Mouse (Mus musculus): ENCODE data around the gene Fez1. TPM values are rescaled to one million over a fixed set of nuclear protein-coding genes. Genes with fewer than 3 reads are reported as not detected.
A peak's percentile ranks its signal among the peaks of the same experiment; 100 is the strongest.

The Fez1 gene
- polyA plus RNA-seq (2015; fragmentation: Nextera tagmentation; extraction: Ambion mirVana): 0.08 and 0.12 TPM in 2 replicates

GRCm38 (mm10) chr9:36821644-36822000, at the start of gene Fez1:
TSS of gene Fez1 (plus strand) at chr9:36821864.
- no peak within 1 kb of the TSS for H3K27ac ChIP-seq (ENCODE audit: low read length)
- 9% methylated on average over 8 of the region's 8 CpGs for WGBS (ENCODE audit: insufficient replicate concordance)
- no peak within 1 kb of the TSS for H3K4me2 ChIP-seq (ENCODE audit: low read depth, low read length)
- H3K27me3 ChIP-seq (ENCODE audit: control insufficient read depth, insufficient read depth, low read depth, low read length): no peaks in the 10 kb centered on the region
- H3K4me3 ChIP-seq (ENCODE audit: low read depth, low read length): no peak within 1 kb of the TSS
- H3K36me3 ChIP-seq (ENCODE audit: control insufficient read depth, insufficient read depth): no peaks in the 10 kb centered on the region
- no peaks in the 10 kb centered on the region for H3K9me3 ChIP-seq (replicated peaks; ENCODE audit: control insufficient read depth, low read length)
- no peaks in the 10 kb centered on the region for H3K4me1 ChIP-seq (ENCODE audit: control insufficient read depth, low read depth, low read length)
- H3K9ac ChIP-seq (ENCODE audit: low read depth, low read length): no peak within 1 kb of the TSS
- no peak for ATAC-seq (ENCODE audit: low read depth)

GRCm38 (mm10) chr9:36783921-36784320, 37.7 kb upstream of the Fez1 start:
- Histone ChIP-seq H3K27ac (ENCODE audit: low read length) (no peak overlapping the region), H3K4me1 (ENCODE audit: control insufficient read depth, low read depth, low read length) (no peaks in the 10 kb centered on the region), H3K36me3 (ENCODE audit: control insufficient read depth, insufficient read depth) (peaks cover 31% of the 10 kb centered on the region), H3K9me3 (replicated peaks; ENCODE audit: control insufficient read depth, low read length) (no peaks in the 10 kb centered on the region), H3K27me3 (ENCODE audit: control insufficient read depth, insufficient read depth, low read depth, low read length) (no peaks in the 10 kb centered on the region), H3K9ac (ENCODE audit: low read depth, low read length) (no peak overlapping the region), H3K4me2 (ENCODE audit: low read depth, low read length) (no peak overlapping the region), H3K4me3 (ENCODE audit: low read depth, low read length) (no peak overlapping the region)
- 71% methylated on average over 2 of the region's 2 CpGs for WGBS (ENCODE audit: insufficient replicate concordance)
- no peak for ATAC-seq (ENCODE audit: low read depth)

- Histone ChIP-seq H3K4me3 (ENCODE audit: low read depth, low read length) (no peak overlapping the region), H3K27me3 (ENCODE audit: control insufficient read depth, insufficient read depth, low read depth, low read length) (no peaks in the 10 kb centered on the region), H3K27ac (ENCODE audit: low read length) (no peak overlapping the region), H3K36me3 (ENCODE audit: control insufficient read depth, insufficient read depth) (peaks cover 22% of the 10 kb centered on the region), H3K9ac (ENCODE audit: low read depth, low read length) (no peak overlapping the region), H3K4me2 (ENCODE audit: low read depth, low read length) (no peak overlapping the region), H3K4me1 (ENCODE audit: control insufficient read depth, low read depth, low read length) (peaks cover 6% of the 10 kb centered on the region), H3K9me3 (replicated peaks; ENCODE audit: control insufficient read depth, low read length) (no peaks in the 10 kb centered on the region)
- ATAC-seq (ENCODE audit: low read depth): no peak
- WGBS (ENCODE audit: insufficient replicate concordance): 67% methylated on average over 3 of the region's 3 CpGs
Observed at GRCm38 (mm10) chr9:36792191-36792590, 29.5 kb upstream of the Fez1 start.

- WGBS (ENCODE audit: insufficient replicate concordance): 68% methylated on average over 2 of the region's 2 CpGs
Observed at GRCm38 (mm10) chr9:36794487-36794886, 27.2 kb upstream of the Fez1 start.

GRCm38 (mm10) chr9:36795556-36795955, 26.1 kb upstream of the Fez1 start:
- no peak overlapping the region for H3K27ac ChIP-seq (ENCODE audit: low read length)
- no peak overlapping the region for H3K4me2 ChIP-seq (ENCODE audit: low read depth, low read length)
- no peaks in the 10 kb centered on the region for H3K27me3 ChIP-seq (ENCODE audit: control insufficient read depth, insufficient read depth, low read depth, low read length)
- no peak overlapping the region for H3K9ac ChIP-seq (ENCODE audit: low read depth, low read length)
- WGBS (ENCODE audit: insufficient replicate concordance): 65% methylated on average over 1 of the region's 1 CpGs
- no peaks in the 10 kb centered on the region for H3K9me3 ChIP-seq (replicated peaks; ENCODE audit: control insufficient read depth, low read length)
- no peak overlapping the region for H3K4me3 ChIP-seq (ENCODE audit: low read depth, low read length)
- H3K4me1 ChIP-seq (ENCODE audit: control insufficient read depth, low read depth, low read length): peaks cover 6% of the 10 kb centered on the region
- peaks cover 2% of the 10 kb centered on the region; the same call in 1 of the 2 replicates for H3K36me3 ChIP-seq (ENCODE audit: control insufficient read depth, insufficient read depth)
- ATAC-seq (ENCODE audit: low read depth): no peak

More at GRCm38 (mm10) chr9:36794487-36794886, 27.2 kb upstream of the Fez1 start:
- H3K9ac ChIP-seq (ENCODE audit: low read depth, low read length): no peak overlapping the region
- ATAC-seq (ENCODE audit: low read depth): no peak
- H3K4me3 ChIP-seq (ENCODE audit: low read depth, low read length): no peak overlapping the region
- peaks cover 6% of the 10 kb centered on the region for H3K4me1 ChIP-seq (ENCODE audit: control insufficient read depth, low read depth, low read length)
- H3K9me3 ChIP-seq (replicated peaks; ENCODE audit: control insufficient read depth, low read length): no peaks in the 10 kb centered on the region
- H3K27me3 ChIP-seq (ENCODE audit: control insufficient read depth, insufficient read depth, low read depth, low read length): no peaks in the 10 kb centered on the region
- peaks cover 5% of the 10 kb centered on the region; the same call in 1 of the 2 replicates for H3K36me3 ChIP-seq (ENCODE audit: control insufficient read depth, insufficient read depth)
- no peak overlapping the region for H3K27ac ChIP-seq (ENCODE audit: low read length)
- no peak overlapping the region for H3K4me2 ChIP-seq (ENCODE audit: low read depth, low read length)

- no peak overlapping the region for H3K27ac ChIP-seq (ENCODE audit: low read length)
- H3K9me3 ChIP-seq (replicated peaks; ENCODE audit: control insufficient read depth, low read length): no peaks in the 10 kb centered on the region
- H3K9ac ChIP-seq (ENCODE audit: low read depth, low read length): peak overlapping the region; percentile 93
- H3K4me3 ChIP-seq (ENCODE audit: low read depth, low read length): peak overlapping the region; percentile 90
- H3K4me2 ChIP-seq (ENCODE audit: low read depth, low read length): peak overlapping the region; percentile 87
- WGBS (ENCODE audit: insufficient replicate concordance): 18% methylated on average over 5 of the region's 5 CpGs
- ATAC-seq (ENCODE audit: low read depth): no peak
- H3K27me3 ChIP-seq (ENCODE audit: control insufficient read depth, insufficient read depth, low read depth, low read length): no peaks in the 10 kb centered on the region
- H3K36me3 ChIP-seq (ENCODE audit: control insufficient read depth, insufficient read depth): no peaks in the 10 kb centered on the region
- H3K4me1 ChIP-seq (ENCODE audit: control insufficient read depth, low read depth, low read length): peaks cover 6% of the 10 kb centered on the region
Observed at GRCm38 (mm10) chr9:36796224-36796623, 25.4 kb upstream of the Fez1 start.

- no peaks in the 10 kb centered on the region for H3K9me3 ChIP-seq (replicated peaks; ENCODE audit: control insufficient read depth, low read length)
- peaks cover 6% of the 10 kb centered on the region for H3K4me1 ChIP-seq (ENCODE audit: control insufficient read depth, low read depth, low read length)
- H3K27ac ChIP-seq (ENCODE audit: low read length): peak within 1 kb of the TSS; percentile 51
- H3K27me3 ChIP-seq (ENCODE audit: control insufficient read depth, insufficient read depth, low read depth, low read length): no peaks in the 10 kb centered on the region
- no peaks in the 10 kb centered on the region for H3K36me3 ChIP-seq (ENCODE audit: control insufficient read depth, insufficient read depth)
- WGBS (ENCODE audit: insufficient replicate concordance): under 1% methylated on average over 50 of the region's 66 CpGs
- H3K4me3 ChIP-seq (ENCODE audit: low read depth, low read length): peak within 1 kb of the TSS; percentile 90
- ATAC-seq (ENCODE audit: low read depth): peak; percentile 98
- H3K4me2 ChIP-seq (ENCODE audit: low read depth, low read length): peak within 1 kb of the TSS; percentile 87
- peak within 1 kb of the TSS; percentile 93 for H3K9ac ChIP-seq (ENCODE audit: low read depth, low read length)
Observed at GRCm38 (mm10) chr9:36796781-36797555, 24.7 kb upstream of the Fez1 start, which contains the start of gene Ei24. TSS of gene Ei24 (minus strand) at chr9:36797393.

- Histone ChIP-seq H3K27me3 (ENCODE audit: control insufficient read depth, insufficient read depth, low read depth, low read length) (no peaks in the 10 kb centered on the region), H3K4me3 (ENCODE audit: low read depth, low read length) (no peak overlapping the region), H3K27ac (ENCODE audit: low read length) (no peak overlapping the region), H3K36me3 (ENCODE audit: control insufficient read depth, insufficient read depth) (no peaks in the 10 kb centered on the region), H3K9me3 (replicated peaks; ENCODE audit: control insufficient read depth, low read length) (no peaks in the 10 kb centered on the region), H3K9ac (ENCODE audit: low read depth, low read length) (no peak overlapping the region), H3K4me2 (ENCODE audit: low read depth, low read length) (no peak overlapping the region), H3K4me1 (ENCODE audit: control insufficient read depth, low read depth, low read length) (no peaks in the 10 kb centered on the region)
- 65% methylated on average over 2 of the region's 2 CpGs for WGBS (ENCODE audit: insufficient replicate concordance)
- no peak for ATAC-seq (ENCODE audit: low read depth)
Observed at GRCm38 (mm10) chr9:36801961-36802360, 19.7 kb upstream of the Fez1 start.

GRCm38 (mm10) chr9:36802951-36803350, 18.7 kb upstream of the Fez1 start:
- ATAC-seq (ENCODE audit: low read depth): no peak
- WGBS (ENCODE audit: insufficient replicate concordance): 73% methylated on average over 3 of the region's 3 CpGs
- H3K9me3 ChIP-seq (replicated peaks; ENCODE audit: control insufficient read depth, low read length): no peaks in the 10 kb centered on the region

More at GRCm38 (mm10) chr9:36802951-36803350, 18.7 kb upstream of the Fez1 start:
- Histone ChIP-seq H3K36me3 (ENCODE audit: control insufficient read depth, insufficient read depth) (no peaks in the 10 kb centered on the region), H3K4me3 (ENCODE audit: low read depth, low read length) (no peak overlapping the region), H3K4me2 (ENCODE audit: low read depth, low read length) (no peak overlapping the region), H3K9ac (ENCODE audit: low read depth, low read length) (no peak overlapping the region), H3K4me1 (ENCODE audit: control insufficient read depth, low read depth, low read length) (no peaks in the 10 kb centered on the region), H3K27me3 (ENCODE audit: control insufficient read depth, insufficient read depth, low read depth, low read length) (no peaks in the 10 kb centered on the region), H3K27ac (ENCODE audit: low read length) (no peak overlapping the region)

Measured in liver, embryonic 16.5 days (tissue).